Mouse (Mus musculus) duodenum, adult 2 months (tissue): Measurements from ENCODE around the gene Vmn1r213. TPM values are rescaled to one million over a fixed set of nuclear protein-coding genes. Genes with fewer than 3 reads are reported as not detected.

Source experiments
- polyA plus RNA-seq: library from polyadenylated mRNA; depleted of rRNA; stranded (reverse); fragments of >200 nt; gene quantifications from 2 replicates; pipeline ENCODE4 v1.2.3, GENCODE M21; 2012; ENCODE audit warnings: low replicate concordance; rRNA removed

Vmn1r213 gene
- not detected in 2 replicates for polyA plus RNA-seq

DNA sequence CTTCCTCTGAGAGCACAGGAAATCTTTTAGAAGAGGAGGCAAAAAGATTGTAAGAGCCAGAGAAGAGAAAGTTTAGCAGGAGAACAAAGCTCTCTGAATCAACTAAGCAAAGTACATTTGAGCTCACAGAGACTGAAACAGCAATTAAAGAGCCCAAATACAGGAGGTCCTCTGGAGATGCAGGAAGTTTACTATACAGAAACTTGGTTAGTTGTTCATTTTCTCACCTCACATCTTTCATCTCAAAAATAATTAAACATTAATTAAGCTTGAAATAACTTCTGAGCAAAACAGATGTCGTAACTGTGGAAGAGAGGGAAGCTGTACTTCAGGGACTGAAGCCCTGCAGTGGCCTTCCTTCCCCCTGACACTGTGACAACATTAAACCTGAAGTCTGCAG, at the start of gene Vmn1r213:
Gene Vmn1r213, plus strand, starts transcription at position 301 of the 400 bp plus-strand sequence.

DNA sequence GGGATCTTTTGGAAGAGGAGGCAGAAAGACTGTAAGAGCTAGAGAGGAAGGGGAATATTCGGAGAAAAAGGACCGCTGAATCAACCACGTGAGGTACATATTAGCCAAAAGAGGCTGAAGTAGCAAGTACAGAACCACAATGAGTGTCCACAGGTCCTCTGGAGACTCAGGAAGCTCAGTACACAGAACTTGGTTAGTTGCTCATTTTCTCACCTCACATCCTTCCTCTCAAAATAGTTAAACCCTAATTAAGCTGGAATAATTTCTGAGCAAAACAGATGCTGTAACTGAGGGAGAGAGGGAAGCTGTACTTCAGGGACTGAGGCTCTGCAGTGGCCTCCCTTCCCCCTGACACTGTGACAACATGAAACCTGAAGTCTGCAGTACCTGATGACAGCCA, 22.7 kb downstream of the Vmn1r213 start, which contains the start of gene Vmn1r214:
Gene Vmn1r214, plus strand, starts transcription at position 301 of the 400 bp plus-strand sequence.

Other genes starting within 250 kb of the Vmn1r213 start
- gene Vmn1r208, start 230.3 kb upstream of the Vmn1r213 start, polyA plus RNA-seq, result not detected in 2 replicates
- gene Vmn1r209, start 198.0 kb upstream of the Vmn1r213 start, polyA plus RNA-seq, result not detected in 2 replicates
- gene Vmn1r210, start 176.3 kb upstream of the Vmn1r213 start, polyA plus RNA-seq, result not detected in 2 replicates
- not detected in 2 replicates for gene Vmn1r211, start 150.1 kb upstream of the Vmn1r213 start, polyA plus RNA-seq
- gene Vmn1r212, start 123.5 kb upstream of the Vmn1r213 start, polyA plus RNA-seq, result not detected in 2 replicates
- not detected in 2 replicates for gene Vmn1r214, start 22.8 kb downstream of the Vmn1r213 start, polyA plus RNA-seq
- not detected in 2 replicates for gene Vmn1r215, start 60.4 kb downstream of the Vmn1r213 start, polyA plus RNA-seq
- not detected in 2 replicates for gene Vmn1r217, start 110.6 kb downstream of the Vmn1r213 start, polyA plus RNA-seq
- not detected in 2 replicates for gene Vmn1r218, start 125.5 kb downstream of the Vmn1r213 start, polyA plus RNA-seq
- gene Vmn1r219, start 151.7 kb downstream of the Vmn1r213 start, polyA plus RNA-seq, result not detected in 2 replicates
- gene Vmn1r220, start 180.3 kb downstream of the Vmn1r213 start, polyA plus RNA-seq, result not detected in 2 replicates
- gene Vmn1r221, start 206.5 kb downstream of the Vmn1r213 start, polyA plus RNA-seq, result not detected in 2 replicates
- gene Vmn1r222, start 228.3 kb downstream of the Vmn1r213 start, polyA plus RNA-seq, result not detected in 2 replicates
- gene Vmn1r223, start 239.5 kb downstream of the Vmn1r213 start, polyA plus RNA-seq, result not detected in 2 replicates